Mouse (Mus musculus) liver, embryonic 11.5 days (tissue): ENCODE measurements at regions not wholly inside any gene's neighbourhood (a gene's known extent, or its start where the extent isn't known, plus 50 kb on each side); places are given as distances from the start of the nearest gene placed in this dataset.

Source experiments
- ATAC-seq: fragments of 200-750 bp; cut with Nextera tagmentation; replicated peaks from 2 replicates; pipeline ENCODE4 v1.8.0; 2017; ENCODE audit warnings: moderate number of reproducible peaks, mild to moderate bottlenecking, moderate TSS enrichment, moderate library complexity; ENCODE audit not compliant: low FRiP score
- DNase-seq: peaks from one replicate; pipeline ENCODE4 v3.0.0-alpha.2; 2017; ENCODE audit warnings: low spot score
- H3K27ac ChIP-seq: fragments of 300-500 bp; sonication (generic); 2 replicates; pipeline ENCODE4 v1.5.1; 2014; ENCODE audit warnings: mild to moderate bottlenecking, low read depth, low read length, control low read depth
- H3K27me3 ChIP-seq: fragments of 300-500 bp; sonication (generic); replicated peaks from 2 replicates; pipeline ENCODE4 v1.6.1; 2014; ENCODE audit warnings: low read length, mixed read lengths; ENCODE audit not compliant: control insufficient read depth, insufficient read depth
- H3K36me3 ChIP-seq: fragments of 300-500 bp; sonication (generic); 2 replicates; pipeline ENCODE4 v1.6.1; 2014; ENCODE audit warnings: mild to moderate bottlenecking, low read length, moderate library complexity, mixed read lengths; ENCODE audit not compliant: control insufficient read depth, insufficient read depth
- H3K4me1 ChIP-seq: fragments of 300-500 bp; sonication (generic); replicated peaks from 2 replicates; pipeline ENCODE4 v1.6.1; 2014; ENCODE audit warnings: low read length, mixed read lengths; ENCODE audit not compliant: control insufficient read depth, insufficient read depth
- H3K4me2 ChIP-seq: fragments of 300-500 bp; sonication (generic); 2 replicates; pipeline ENCODE4 v1.6.1; 2014; ENCODE audit warnings: mild to moderate bottlenecking, control low read depth, moderate library complexity
- H3K4me3 ChIP-seq: fragments of 300-500 bp; sonication (generic); 2 replicates; pipeline ENCODE4 v1.5.1; 2014; ENCODE audit warnings: low read depth, low read length, control low read depth
- H3K9ac ChIP-seq: fragments of 300-500 bp; sonication (generic); 2 replicates; pipeline ENCODE4 v1.6.1; 2014; ENCODE audit warnings: low read depth, low read length, control low read depth
- H3K9me3 ChIP-seq: fragments of 300-500 bp; sonication (generic); 2 replicates; pipeline ENCODE4 v1.6.1; 2016; ENCODE audit warnings: low read length, inconsistent platforms, mixed read lengths; ENCODE audit not compliant: control insufficient read depth
- WGBS: fragments of 180-500 bp; shearing (Covaris S2); extraction: QIAGEN DNeasy Blood & Tissue Kit; methylation state at CpG from one replicate; pipeline ENCODE4 v1.1.7; 2014; 5-methylcytosine and 5-hydroxymethylcytosine counted together

- H3K4me1 ChIP-seq, result no peaks in the 10 kb centered on the region
- H3K9me3 ChIP-seq, result no peaks in the 10 kb centered on the region
- ATAC-seq (no peak), DNase-seq (no peak)
- H3K9ac ChIP-seq, result no peak overlapping the region
- no peak overlapping the region for H3K27ac ChIP-seq
- H3K27me3 ChIP-seq, result no peaks in the 10 kb centered on the region
- no peaks in the 10 kb centered on the region for H3K36me3 ChIP-seq
- 86% methylated on average over 4 of the region's 4 CpGs for WGBS
- no peak overlapping the region for H3K4me3 ChIP-seq
- H3K4me2 ChIP-seq, result no peak overlapping the region
These were observed 151.4 kb upstream of the Rag2 start for GRCm38 (mm10) chr2:101473116-101473485.

DNA sequence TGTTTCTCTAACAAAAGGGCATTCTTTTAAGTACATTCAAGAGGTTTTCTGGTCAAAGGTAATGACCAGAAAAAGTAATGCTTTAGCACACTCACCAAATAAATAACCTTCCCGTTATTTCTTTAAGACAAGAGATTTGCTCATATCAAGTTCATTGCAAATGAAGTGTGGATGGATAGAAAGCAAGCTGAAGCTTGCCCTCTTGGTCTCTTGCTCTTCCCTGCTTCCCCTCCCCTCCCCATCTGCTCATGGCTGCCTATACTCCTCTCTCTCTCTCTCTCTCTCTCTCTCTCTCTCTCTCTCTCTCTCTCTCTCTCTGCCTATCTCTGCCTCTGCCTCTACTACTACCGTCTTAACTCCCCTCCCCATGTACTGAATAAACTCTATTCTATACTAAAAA is 147.7 kb upstream of the Rag2 start:
- H3K4me3 ChIP-seq, result no peak overlapping the region
- DNase-seq, result no peak
- 74% methylated on average over 2 of the region's 2 CpGs for WGBS

DNA sequence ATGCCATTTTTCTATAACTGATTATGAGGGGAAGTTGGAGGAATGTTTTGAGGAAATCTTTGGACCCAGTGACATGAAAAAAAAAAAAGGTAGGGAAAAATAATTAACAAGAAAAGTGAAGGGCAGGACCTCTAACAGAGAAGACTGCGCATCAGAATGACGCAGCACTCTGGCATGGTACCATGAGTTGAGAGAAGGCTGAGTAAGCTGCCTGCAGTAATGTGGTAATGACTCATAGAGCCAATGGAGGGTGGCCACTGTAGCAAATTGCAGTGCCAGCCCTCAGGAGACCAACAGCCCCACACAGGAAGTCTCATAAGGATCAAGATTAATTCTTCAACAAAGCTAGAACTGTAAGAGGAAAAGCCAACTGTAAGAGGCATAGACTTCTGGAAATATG is 134.3 kb upstream of the Rag2 start:
- DNase-seq (no peak), ATAC-seq (no peak)
- no peaks in the 10 kb centered on the region for H3K4me1 ChIP-seq
- no peaks in the 10 kb centered on the region for H3K9me3 ChIP-seq
- H3K4me2 ChIP-seq, result no peak overlapping the region
- H3K36me3 ChIP-seq, result no peaks in the 10 kb centered on the region
- no peak overlapping the region for H3K27ac ChIP-seq
- H3K27me3 ChIP-seq, result no peaks in the 10 kb centered on the region
- no peak overlapping the region for H3K9ac ChIP-seq
- no peak overlapping the region for H3K4me3 ChIP-seq
- 87% methylated on average over 2 of the region's 2 CpGs for WGBS

More for the DNA sequence above, 147.7 kb upstream of the Rag2 start:
- no peaks in the 10 kb centered on the region for H3K9me3 ChIP-seq
- H3K27me3 ChIP-seq, result no peaks in the 10 kb centered on the region
- ATAC-seq, result no peak
- no peaks in the 10 kb centered on the region for H3K4me1 ChIP-seq
- no peak overlapping the region for H3K9ac ChIP-seq
- no peaks in the 10 kb centered on the region for H3K36me3 ChIP-seq
- no peak overlapping the region for H3K27ac ChIP-seq
- no peak overlapping the region for H3K4me2 ChIP-seq

GRCm38 (mm10) chr2:101491762-101492161 is 132.8 kb upstream of the Rag2 start:
- H3K4me2 ChIP-seq, result no peak overlapping the region
- no peaks in the 10 kb centered on the region for H3K27me3 ChIP-seq
- no peak overlapping the region for H3K9ac ChIP-seq
- 68% methylated on average over 3 of the region's 3 CpGs for WGBS
- no peak overlapping the region for H3K4me3 ChIP-seq
- H3K9me3 ChIP-seq, result no peaks in the 10 kb centered on the region
- no peaks in the 10 kb centered on the region for H3K36me3 ChIP-seq
- ATAC-seq, result no peak
- H3K4me1 ChIP-seq, result no peaks in the 10 kb centered on the region
- no peak overlapping the region for H3K27ac ChIP-seq
- DNase-seq, result no peak

DNA sequence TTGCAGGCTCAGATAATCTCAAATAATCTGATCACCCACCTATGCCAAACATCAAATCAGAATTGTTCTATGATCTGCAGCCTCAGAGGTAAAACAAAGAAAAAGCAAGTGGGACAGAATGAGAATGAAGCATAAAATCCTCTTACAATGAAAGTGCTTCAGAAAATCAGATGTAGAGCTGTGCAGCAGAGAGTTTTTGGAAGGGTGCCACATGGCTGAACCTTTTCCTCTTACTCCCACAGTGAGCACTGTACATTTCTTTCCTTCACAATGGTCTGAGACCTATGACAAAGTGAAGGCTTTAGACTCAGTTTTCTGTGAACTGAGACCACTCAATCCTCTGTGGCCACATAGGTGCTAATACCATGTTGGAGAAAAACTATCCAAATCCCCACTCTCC is 116.4 kb upstream of the Rag2 start:
- no peak overlapping the region for H3K27ac ChIP-seq
- no peak overlapping the region for H3K9ac ChIP-seq
- ATAC-seq (no peak), DNase-seq (no peak)
- H3K27me3 ChIP-seq, result no peaks in the 10 kb centered on the region
- H3K36me3 ChIP-seq, result no peaks in the 10 kb centered on the region
- no peak overlapping the region for H3K4me2 ChIP-seq
- no peak overlapping the region for H3K4me3 ChIP-seq
- H3K4me1 ChIP-seq, result no peaks in the 10 kb centered on the region
- no peaks in the 10 kb centered on the region for H3K9me3 ChIP-seq
